Mouse (Mus musculus): Measurements from ENCODE around the gene Apobec3.

- TF ChIP-seq CTCF (IDR thresholded peaks at IDR 0.05; ENCODE audit: low read depth, low read length) = no peak
- TF ChIP-seq POLR2A (IDR thresholded peaks at IDR 0.05; ENCODE audit: borderline replicate concordance, low read depth, low read length) = no peak
These were observed 19.9 kb downstream of the Apobec3 start for GRCm38 (mm10) chr15:79911339-79911738.

Measured in bone marrow macrophage, adult 2 months (primary cell).